Mouse (Mus musculus): ENCODE results near the gene Cyp2j9.
"Not testable (repeated sequence)": the region's sequence is repeated elsewhere in the genome, so short reads cannot be mapped to it uniquely, and the experiment has no call there.

The Cyp2j9 gene

DNA sequence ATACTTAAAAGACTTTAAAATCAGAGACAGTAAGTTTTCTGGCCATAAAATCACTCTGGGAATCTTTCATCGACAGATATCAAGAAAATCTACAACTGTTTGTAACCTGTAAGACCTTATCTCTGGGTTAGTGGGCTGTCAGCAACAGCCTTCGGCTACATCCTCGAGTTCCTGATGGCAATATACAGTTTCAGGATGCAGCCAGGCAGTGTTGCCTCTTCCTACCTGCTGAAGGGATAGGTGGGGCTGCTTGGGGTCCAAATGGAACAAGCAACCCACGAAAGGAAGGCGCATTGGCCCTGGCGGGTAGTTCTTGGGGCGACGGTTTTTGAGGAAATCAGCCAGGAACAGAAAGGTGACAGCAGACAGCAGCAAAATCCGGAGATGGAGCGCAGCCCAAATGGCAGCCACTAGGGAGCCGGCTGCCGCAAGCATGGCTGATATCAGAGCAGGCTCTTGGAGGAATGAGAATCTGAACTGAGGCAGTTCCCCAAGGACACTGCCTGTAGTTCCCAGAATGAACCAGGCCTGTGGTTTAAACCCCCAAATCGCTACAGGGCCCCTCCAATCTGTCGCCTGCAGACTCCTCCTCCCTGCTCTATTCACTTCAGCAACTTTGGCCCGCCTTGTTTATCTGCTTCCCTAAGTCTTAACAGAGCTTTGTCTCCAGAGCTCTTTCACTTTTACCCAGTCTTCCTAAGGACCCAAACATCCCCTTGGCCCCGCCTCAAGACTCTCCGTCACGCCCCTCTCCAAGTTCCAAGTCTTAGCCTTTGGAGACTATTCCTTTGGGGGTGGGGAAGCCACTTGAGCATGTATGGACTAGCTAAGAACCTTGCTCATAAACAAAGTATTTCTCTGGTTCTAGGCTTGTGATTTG, at the start of gene Cyp2j9:
TSS of gene Cyp2j9 (minus strand) at position 668 of the 880 bp plus-strand sequence.
- DNase-seq (ENCODE audit: low spot score in 2 of 2), result peak; percentile 30 to 48

DNA sequence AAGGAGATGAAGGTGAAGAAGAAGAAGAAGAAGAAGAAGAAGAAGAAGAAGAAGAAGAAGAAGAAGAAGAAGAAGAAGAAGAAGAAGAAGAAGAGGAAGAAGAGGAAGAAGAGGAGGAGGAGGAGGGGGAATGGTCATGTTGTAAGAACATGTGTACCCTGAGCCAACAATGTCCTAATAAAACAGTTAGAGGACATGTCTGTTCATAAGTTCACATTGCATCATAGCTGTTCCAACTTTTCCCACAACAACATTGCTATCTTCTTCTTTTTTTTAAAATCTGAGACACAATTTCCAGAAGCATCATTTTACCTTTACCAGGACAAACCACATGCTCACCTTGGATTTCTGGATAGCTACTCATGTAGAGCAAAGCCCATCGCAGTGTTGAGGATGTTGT, 44.1 kb upstream of the Cyp2j9 start:
- no peak for DNase-seq (ENCODE audit: low spot score in 2 of 2)

DNA sequence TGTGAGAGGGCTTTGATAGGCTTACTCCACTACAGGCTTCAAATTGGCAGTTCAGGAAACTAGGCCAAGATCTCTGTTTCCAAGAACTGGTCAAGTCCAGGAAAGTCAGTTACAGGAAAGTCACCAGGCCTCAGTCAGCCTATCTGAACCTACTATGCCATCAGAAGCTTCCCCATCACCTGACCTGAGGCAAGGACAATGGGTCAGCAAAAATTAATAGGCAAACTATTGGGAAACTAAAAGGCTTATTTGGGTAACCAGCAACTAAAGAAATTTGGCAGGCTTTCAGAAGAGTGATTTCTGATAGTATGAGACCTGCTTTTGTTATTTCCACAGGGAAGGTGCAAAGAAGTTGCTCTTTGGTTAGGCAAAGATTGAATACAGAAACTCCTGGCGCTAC, 31.1 kb upstream of the Cyp2j9 start:
- DNase-seq (ENCODE audit: low spot score in 2 of 2), result no peak

DNA sequence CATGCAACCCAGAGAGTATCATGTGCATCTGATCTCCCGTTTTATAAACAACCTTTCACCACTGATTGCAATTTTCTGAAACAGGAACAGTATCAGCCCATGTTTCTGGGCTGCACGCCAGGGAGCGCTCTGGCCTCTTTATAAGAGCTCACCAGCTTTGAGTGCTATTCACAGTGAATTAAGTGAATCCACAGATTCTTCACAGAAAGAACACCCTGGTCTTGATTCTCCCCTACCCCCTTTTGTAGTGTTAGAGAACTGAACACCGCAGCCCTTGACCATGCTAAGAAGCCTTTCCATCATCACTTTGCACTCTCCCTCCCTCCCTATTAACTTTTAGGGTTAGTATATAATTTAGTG, 393 bp upstream of the Cyp2j9 start:
- peak; percentile 56 to 72 for DNase-seq (ENCODE audit: low spot score in 2 of 2)

DNA sequence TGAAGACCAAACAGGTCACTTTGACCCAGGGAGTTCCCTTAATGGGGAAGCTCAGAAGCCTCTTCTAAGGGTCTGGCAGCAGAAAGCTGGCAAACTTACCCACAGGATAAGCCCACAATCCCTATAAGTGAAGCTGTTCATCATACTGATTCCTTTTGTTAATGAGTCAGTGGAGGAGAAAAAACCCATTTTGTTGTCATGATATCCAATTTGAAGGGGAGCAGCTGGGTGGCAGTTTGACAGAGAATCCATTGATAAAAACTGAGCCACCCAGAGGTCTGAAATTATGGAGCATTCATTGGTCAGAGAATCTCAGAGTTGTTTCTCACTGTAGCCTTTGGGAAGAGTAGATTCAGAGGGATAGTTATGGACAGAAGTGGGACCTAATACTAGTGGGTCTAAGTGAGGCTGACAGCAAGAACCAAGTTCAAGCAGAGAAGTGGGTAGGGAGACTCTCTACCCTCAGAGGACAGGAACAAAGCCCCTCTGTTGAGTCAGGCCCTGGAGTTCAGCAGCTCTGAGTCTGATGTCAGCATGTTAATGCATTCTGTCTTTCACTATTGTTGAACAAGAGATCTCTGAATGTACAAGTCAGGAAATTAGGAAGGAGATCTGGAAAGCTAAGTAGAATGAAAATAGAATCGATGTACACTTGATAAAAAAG, 9.8 kb downstream of the Cyp2j9 start:
- no peak for DNase-seq (ENCODE audit: low spot score in 2 of 2)

DNA sequence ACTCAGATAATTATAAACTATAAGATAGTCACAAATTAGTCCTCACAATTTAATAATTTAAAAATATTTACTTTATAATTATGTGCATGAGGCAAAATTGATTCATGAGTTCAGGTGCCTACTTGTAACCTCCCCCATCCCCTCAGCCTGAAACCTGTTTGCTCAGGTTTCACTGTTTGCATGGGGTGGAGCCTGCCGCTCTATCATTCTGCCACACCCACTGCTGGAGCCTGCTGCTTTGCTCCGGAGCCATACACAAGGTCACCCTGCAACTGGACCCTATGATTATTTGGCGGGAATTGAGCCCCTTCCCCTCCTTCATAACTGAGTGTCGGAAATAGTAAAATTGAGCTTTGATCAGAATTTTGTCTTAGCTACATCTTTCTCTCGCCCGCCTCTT, 11.0 kb downstream of the Cyp2j9 start:
- not testable (repeated sequence) for DNase-seq (ENCODE audit: low spot score in 2 of 2)

DNA sequence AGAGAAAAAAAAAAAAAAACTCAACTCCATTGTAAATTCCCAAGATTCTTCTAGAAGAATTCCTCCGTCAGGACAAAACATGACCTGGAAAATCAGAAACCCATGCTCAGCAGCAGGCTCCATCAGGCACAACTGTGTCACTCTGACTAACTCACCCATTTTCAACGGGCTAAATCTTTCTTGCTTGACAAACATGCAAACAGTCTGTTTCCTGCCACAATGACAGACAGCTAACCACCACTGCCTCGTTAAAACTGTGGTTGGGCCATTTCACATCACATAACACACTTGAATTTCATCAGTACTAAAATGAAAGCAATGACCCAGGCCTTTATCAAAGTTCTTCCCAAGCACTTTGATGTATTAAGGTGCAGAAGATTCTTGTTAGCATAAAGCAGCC, 21.9 kb downstream of the Cyp2j9 start:
- DNase-seq (ENCODE audit: low spot score in 2 of 2), result no peak

DNA sequence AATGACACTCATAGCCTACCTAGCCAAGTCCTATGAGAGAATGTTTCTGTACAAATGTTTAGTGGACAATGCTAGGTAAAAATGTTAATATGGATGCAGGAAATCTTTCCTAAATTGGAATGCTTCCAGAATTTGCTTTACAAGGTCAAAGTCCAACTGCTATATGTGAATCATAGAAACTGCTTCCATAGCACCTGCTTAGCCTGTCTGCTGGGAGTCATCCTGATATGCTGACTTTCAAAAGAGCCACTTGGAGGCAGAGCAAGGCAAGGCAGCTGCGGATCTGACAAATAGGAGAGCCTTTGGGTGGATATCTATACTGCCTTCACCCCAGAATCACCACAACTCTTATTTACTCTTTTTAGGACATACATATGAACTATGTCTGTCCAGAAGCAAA, 23.4 kb downstream of the Cyp2j9 start:
- DNase-seq (ENCODE audit: low spot score in 2 of 2), result no peak

DNA sequence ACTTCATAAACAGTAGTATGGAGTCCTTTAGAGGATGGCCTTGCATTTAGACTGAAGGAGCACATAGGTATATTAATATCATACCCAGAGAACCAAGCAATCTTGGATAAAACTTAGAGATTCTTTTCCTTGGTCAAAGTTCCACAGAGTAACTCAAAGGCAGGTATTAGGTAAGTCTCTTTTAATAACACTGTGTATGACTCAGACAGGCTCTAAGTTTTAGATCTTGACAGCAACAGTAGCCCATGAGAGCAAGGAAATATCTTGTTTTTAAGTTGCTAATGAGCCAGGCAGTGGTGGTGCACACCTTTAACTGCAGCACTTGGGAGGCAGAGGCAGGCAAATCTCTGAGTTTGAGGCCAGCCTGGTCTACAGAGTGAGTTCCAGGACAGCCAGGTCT, 25.6 kb downstream of the Cyp2j9 start:
- DNase-seq (ENCODE audit: low spot score in 2 of 2), result no peak

DNA sequence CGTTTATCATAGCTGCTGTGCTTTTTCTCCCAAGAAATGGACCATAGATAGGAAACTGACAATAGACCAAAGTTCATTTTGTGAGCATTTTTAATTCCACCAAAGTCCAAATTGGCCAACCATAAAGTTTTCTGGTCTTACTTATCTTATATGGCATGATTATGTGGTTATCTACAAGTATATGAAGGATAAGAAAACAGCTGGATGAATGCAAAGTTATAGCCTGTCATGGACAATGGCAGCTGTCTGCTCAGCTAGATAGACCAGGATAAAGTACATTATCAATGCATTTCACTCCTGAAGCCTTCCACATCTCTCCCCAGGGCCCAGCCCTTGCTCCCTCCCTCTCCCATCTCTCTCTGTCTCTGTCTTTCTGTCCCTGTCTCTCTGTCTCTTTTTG, 30.9 kb downstream of the Cyp2j9 start:
- no peak for DNase-seq (ENCODE audit: low spot score in 2 of 2)

DNA sequence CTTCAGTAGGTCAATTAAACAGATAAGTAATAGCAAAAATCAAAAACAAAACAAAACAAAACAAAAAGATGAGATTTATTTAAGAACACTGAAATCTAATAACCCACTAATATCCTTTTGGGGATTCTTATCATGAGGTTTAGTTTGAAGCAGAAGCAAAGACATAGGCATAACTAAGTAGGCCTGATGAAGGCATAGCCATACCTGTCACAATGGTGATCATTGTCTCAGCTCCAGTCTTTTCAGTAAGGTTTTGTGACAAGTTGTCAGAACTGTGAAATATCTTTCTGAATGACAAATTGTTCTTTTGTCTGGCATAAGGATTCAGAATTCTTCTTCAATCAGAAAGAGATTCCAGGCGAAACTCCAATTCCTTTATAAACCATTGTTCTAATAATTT, 31.6 kb downstream of the Cyp2j9 start:
- DNase-seq (ENCODE audit: low spot score in 2 of 2), result no peak

DNA sequence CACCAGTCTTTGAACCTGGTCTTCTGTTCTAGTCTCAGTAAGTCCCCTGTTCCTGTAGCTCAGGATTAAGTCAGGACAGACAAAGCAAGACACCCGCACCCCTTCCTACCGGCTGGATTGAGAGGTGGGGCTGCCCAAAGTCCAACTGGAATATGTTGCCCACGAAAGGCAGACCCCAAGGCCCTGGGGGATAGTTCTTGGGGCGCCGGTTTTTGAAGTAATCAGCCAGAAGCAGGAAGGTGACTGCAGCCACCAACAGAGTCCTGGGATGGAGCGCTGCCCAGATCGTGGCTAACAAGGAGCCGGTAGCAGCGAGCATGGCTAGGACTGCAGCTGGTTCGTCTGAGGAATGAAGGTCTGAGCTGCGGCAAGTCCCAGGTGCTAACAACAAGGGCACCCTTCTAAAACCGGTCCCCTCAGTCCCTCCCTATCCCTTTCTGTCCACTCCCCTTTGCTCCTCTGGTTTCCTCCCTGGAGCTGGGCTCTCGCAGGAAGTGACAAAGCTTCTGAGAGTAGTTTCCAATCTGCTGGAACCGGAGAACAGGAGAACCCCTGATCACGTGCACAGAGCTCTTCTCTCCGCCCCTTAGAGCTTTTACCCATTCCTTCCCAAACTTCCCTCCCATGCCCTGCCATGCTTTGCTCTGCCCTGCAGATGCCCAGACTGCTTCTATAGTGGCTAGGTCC, 38.1 kb downstream of the Cyp2j9 start, which contains the start of gene Cyp2j6:
TSS of gene Cyp2j6 (minus strand) at position 529 of the 687 bp plus-strand sequence.
- DNase-seq (ENCODE audit: low spot score in 2 of 2), result peak; percentile 43 to 53

DNA sequence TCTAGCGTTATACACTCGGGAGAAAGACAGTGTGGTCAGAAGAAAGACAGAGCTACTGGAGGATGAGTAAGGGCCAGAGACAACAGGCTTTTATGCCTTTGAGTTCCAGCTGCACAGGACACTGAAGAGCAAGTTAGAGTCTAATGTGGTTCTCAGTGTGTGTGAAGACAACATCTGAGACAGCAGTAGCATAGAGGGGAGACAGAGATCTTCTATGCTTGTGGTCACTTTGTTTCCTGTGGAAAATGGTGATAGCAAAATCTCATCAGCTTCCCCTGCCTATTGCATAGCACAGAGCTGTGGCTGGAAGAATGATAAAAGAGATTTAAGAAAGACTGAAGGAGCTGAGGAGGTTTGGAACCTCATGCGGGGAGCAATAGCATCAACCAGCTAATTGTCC, 39.8 kb downstream of the Cyp2j9 start:
- DNase-seq (ENCODE audit: low spot score in 2 of 2), result no peak

DNA sequence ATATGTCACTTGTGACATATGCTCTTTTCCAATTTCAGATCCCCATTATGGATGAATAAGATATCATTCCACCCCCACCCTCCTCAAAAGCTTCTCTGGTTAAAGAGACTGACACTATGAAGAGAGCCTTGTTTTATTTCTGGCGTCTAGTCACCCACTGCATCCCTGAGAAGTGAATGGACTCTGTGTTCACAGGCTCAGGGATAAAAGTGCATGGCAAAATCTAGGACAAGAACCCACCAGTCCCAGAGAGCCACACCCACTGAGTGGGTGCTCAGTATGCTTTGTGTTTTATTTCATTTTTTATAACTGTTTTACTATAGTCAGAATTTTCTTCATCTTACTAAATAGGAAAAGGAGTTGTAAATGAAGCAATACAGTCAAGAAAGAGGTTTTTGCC, 45.4 kb downstream of the Cyp2j9 start:
- peak; percentile 35 to 45 for DNase-seq (ENCODE audit: low spot score in 2 of 2)

DNA sequence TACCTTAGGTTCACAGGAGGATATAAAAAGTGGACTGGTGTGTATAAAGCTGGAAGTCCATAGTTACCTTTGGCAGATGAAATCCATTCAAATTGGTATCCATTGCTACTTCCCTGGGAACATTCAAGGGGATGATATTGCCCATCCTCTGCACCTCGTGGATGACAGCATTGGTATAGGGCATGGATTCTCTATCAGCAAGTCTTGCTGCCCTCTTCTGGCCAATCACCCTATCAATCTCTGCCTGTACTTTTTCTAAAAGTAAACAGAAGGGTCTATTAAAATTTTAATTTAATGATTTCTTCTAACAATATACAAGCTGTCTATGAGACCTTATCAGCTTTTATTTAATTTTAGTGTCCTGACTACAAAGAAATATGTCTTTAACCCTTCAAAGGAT, 65.6 kb downstream of the Cyp2j9 start:
- peak in 1 of 2 experiments; percentile 8 for DNase-seq (ENCODE audit: low spot score in 2 of 2)

DNA sequence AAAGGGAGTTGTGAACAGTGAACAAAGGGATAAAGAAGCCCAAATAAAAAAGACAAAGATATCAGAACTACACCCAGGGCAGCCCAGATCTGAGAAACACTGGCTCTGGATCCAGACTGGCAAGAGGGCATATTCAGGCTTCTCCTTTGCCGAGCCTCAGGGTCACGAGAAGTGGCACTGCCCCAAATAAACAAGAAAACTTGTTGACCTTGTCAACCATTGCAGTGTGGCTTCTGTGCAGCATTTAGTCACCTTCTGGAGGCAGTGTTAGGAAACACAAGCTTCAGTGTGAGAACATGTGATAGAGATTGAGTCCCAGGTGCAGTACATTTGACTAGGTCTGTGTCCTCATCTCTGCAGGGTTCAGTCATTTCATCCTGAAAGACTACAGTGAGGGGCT, 69.1 kb downstream of the Cyp2j9 start:
- DNase-seq (ENCODE audit: low spot score in 2 of 2), result no peak
